Mouse (Mus musculus) olfactory bulb, adult 2 months (tissue): ENCODE measurements around the gene Naa16.

Experiments
- CTCF ChIP-seq: fragments of 200-500 bp; IDR thresholded peaks from 2 replicates; pipeline ENCODE4 v1.5.1; 2012; ENCODE audit warnings: low read depth, mild to moderate bottlenecking, low read length, moderate library complexity; ENCODE audit not compliant: insufficient read depth
- POLR2A ChIP-seq: fragments of 200-500 bp; IDR thresholded peaks from 2 replicates; pipeline ENCODE4 v1.6.1; 2012; ENCODE audit warnings: mild to moderate bottlenecking, low read depth, low read length, moderate library complexity; ENCODE audit not compliant: insufficient read depth

GRCm38 (mm10) chr14:79409278-79409830 lies 18.8 kb upstream of the Naa16 start:
- TF ChIP-seq CTCF (no peak), POLR2A (no peak)
